Mouse (Mus musculus) bone marrow, adult 2 months (tissue): Measurements from ENCODE around the gene Neu3. TPM values are rescaled to one million over a fixed set of nuclear protein-coding genes. Genes with fewer than 3 reads are reported as not detected.

Experiments used
- H3K27ac ChIP-seq: fragments of 200-500 bp; 2 replicates; pipeline ENCODE4 v1.5.1; 2012; ENCODE audit warnings: low read depth, mild to moderate bottlenecking, control low read depth, inconsistent platforms, low read length; ENCODE audit not compliant: control insufficient read depth, poor library complexity, insufficient read depth
- H3K4me1 ChIP-seq: fragments of 200-500 bp; 2 replicates; pipeline ENCODE4 v1.6.1; 2011; ENCODE audit warnings: low read length; ENCODE audit not compliant: control insufficient read depth, insufficient read depth
- H3K4me3 ChIP-seq: fragments of 200-500 bp; replicated peaks from 2 replicates; pipeline ENCODE3; 2011; ENCODE audit warnings: mild to moderate bottlenecking, low read depth, low read length, control low read depth; ENCODE audit not compliant: control insufficient read depth
- CTCF ChIP-seq: fragments of 200-500 bp; IDR thresholded peaks from 2 replicates; pipeline ENCODE4 v1.5.1; 2011; ENCODE audit warnings: low read length, control low read depth; ENCODE audit not compliant: control insufficient read depth, insufficient read depth
- POLR2A ChIP-seq: fragments of 200-500 bp; IDR thresholded peaks from 2 replicates; pipeline ENCODE4 v1.6.1; 2011; ENCODE audit warnings: low read depth, mild to moderate bottlenecking, control low read depth, low read length, borderline replicate concordance; ENCODE audit not compliant: control insufficient read depth
- WGBS: fragments of 180-500 bp; shearing (Covaris S2); methylation state at CpG from one replicate; pipeline ENCODE4 v1.1.7; 2018; 5-methylcytosine and 5-hydroxymethylcytosine counted together
- polyA plus RNA-seq: library from polyadenylated mRNA; stranded (reverse); fragments of >200 nt; gene quantifications from 2 replicates; pipeline ENCODE4 v1.2.4, GENCODE M21; 2011; ENCODE audit warnings: low replicate concordance; ENCODE audit not compliant: missing spikeins, insufficient read depth, insufficient read length

Neu3 gene
- 4.5 and 5.0 TPM in 2 replicates for polyA plus RNA-seq

DNA sequence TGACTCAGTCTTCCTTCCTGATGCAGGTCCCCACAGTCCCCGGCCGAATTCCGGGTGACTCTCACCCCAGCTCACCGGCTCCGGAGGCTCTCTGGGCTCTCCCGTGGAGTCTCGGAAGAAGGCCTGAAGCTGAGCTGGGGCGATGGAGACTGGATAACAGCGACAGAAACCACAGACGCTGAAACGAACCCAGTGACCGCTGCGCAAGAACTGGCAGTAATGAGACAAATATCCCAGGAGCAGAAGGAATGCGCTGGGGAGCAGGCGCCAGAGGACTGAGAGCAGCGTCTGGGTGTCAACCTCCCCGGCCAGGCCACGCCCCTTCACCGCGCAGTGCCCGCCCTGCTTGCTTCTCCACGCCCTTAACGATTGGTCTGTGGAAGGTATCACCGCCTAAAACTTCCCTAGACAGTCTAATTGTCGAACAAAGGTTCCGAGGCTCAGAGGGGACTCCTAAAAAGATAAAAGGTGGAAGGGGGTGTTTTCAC is at the start of gene Neu3:
Gene Neu3, minus strand, starts transcription at position 335 of the 488 bp plus-strand sequence.
- H3K27ac ChIP-seq = peak within 1 kb of the TSS; percentile 77
- peak within 1 kb of the TSS; percentile 87 for H3K4me3 ChIP-seq
- WGBS = under 1% methylated on average over 26 of the region's 26 CpGs
- peaks cover 2% of the 10 kb centered on the region for H3K4me1 ChIP-seq
- TF ChIP-seq CTCF (no peak), POLR2A (peak; percentile 68; the same call in 1 of the 2 replicates)

DNA sequence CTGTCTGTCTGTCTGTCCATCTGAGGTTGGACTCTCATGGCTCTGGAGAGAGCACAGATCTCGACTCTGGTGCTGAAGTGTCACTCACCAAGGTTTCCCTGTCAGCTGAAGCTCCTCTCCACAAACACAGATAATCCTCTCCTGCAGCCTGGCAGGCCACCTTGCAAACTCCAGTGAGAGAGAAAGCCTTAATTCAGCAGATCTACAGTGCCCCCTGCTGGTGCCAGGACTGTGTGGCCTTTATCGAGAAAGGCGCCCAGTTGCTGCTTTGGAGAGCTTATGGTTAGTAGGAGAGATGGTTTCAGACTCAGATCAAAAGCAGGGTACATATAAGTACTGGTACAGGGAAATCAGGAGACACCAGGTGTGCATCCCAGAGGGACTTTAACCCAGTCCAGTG is 48.1 kb upstream of the Neu3 start:
- Histone ChIP-seq H3K4me1 (no peaks in the 10 kb centered on the region), H3K4me3 (no peak overlapping the region), H3K27ac (no peak overlapping the region)
- TF ChIP-seq CTCF = peak; percentile 85
- no peak for TF ChIP-seq POLR2A
- 2% methylated on average over 3 of the region's 3 CpGs for WGBS

DNA sequence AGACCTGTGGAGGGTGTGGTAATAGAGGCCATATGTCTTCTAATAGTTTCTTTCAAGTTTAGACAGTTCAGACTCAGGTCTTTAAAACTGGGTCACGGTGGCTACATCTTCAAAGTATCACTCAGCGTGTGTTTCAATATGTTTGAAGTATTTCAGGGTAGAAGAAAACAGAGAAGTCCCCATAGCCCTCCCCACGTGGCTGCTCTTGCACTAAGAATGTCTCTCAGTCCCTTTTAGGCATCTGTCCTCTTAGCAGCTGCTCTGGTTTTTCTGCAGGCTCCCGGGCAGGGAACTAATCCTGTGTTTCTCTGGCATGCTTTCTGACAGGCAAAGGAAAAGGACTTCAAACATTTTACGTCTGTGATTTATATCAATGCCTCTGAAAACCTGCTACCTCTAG is 47.7 kb upstream of the Neu3 start:
- H3K27ac ChIP-seq = no peak overlapping the region
- WGBS = 65% methylated on average over 5 of the region's 5 CpGs
- H3K4me1 ChIP-seq = no peaks in the 10 kb centered on the region
- H3K4me3 ChIP-seq = no peak overlapping the region
- TF ChIP-seq CTCF (no peak), POLR2A (no peak)

GRCm38 (mm10) chr7:99873965-99874364 is 45.7 kb upstream of the Neu3 start:
- TF ChIP-seq POLR2A (no peak), CTCF (no peak)
- 76% methylated on average over 6 of the region's 6 CpGs for WGBS
- no peak overlapping the region for H3K4me3 ChIP-seq

GRCm38 (mm10) chr7:99869296-99869695 is 41.1 kb upstream of the Neu3 start:
- H3K27ac ChIP-seq = no peak overlapping the region
- no peak for TF ChIP-seq POLR2A
- TF ChIP-seq CTCF = no peak
- 28% methylated on average over 4 of the region's 4 CpGs for WGBS
- H3K4me1 ChIP-seq = peaks cover 5% of the 10 kb centered on the region
- no peak overlapping the region for H3K4me3 ChIP-seq

More at GRCm38 (mm10) chr7:99873965-99874364, 45.7 kb upstream of the Neu3 start:
- Histone ChIP-seq H3K27ac (no peak overlapping the region), H3K4me1 (peaks cover 3% of the 10 kb centered on the region)

DNA sequence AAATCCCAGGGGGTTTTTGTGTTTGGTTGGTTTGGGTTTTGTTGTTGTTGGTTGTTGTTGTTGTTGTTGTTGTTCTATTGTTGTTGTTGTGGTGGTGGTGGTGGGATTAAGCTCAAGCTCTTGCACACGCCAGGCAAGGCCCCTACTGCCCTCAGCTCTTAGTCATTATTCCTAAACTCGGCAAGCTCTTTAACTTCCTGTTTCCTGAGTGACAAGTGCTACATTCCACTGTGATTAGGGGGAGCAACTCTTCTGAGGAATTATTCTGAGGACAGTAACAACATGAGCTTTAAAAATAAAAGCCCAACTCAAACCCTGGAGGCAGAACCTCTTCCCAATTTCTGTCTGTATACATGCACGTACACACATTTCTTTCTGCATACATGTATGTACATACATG is 37.0 kb upstream of the Neu3 start:
- Histone ChIP-seq H3K27ac (no peak overlapping the region), H3K4me3 (no peak overlapping the region), H3K4me1 (peaks cover 5% of the 10 kb centered on the region)
- TF ChIP-seq POLR2A (no peak), CTCF (no peak)
- 37% methylated on average over 3 of the region's 3 CpGs for WGBS

DNA sequence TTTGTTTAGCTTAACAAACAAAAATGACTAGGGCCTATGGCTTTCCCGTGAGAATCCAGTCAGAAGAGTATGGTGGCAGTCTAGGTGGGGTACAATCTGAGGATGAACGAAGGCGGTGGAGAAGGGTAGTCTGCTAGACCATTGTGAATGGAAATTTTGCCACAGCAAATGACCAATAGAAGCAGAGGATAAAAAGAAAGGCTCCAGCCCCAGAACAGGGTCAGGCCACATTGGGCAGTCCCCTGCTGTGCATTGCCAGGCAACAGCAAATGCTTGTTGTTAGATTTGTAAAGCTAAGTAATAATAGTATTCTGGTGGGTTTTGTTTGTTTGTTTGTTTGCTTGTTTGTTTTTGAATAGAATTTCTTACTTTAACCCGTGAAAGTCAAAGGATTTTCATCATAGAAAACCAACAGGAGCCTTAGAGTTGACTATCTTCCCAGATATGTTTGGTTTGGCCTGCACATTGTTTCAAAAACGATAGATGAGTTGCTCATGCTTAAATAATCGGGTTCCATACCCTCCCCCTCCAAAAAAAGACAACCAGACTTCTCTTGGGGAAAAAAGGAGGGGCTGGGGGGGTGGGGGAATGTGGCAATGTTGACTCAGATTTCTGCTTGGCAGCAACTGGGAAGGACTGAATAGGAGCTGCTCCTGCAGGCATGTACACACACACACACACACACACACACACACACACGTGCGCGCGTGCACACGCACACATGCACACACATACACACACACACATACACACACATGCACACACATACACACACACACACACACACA is 36.2 kb upstream of the Neu3 start:
- WGBS = 79% methylated on average over 11 of the region's 11 CpGs
- Histone ChIP-seq H3K4me1 (peaks cover 2% of the 10 kb centered on the region; the same call in 1 of the 2 replicates), H3K4me3 (no peak overlapping the region), H3K27ac (no peak overlapping the region)
- TF ChIP-seq POLR2A = no peak
- TF ChIP-seq CTCF = no peak

- no peak within 1 kb of the TSS for H3K27ac ChIP-seq
- no peak for TF ChIP-seq POLR2A
- no peak for TF ChIP-seq CTCF
- 30% methylated on average over 7 of the region's 7 CpGs for WGBS
These were observed 35.1 kb upstream of the Neu3 start, which contains the start of gene Spcs2 for GRCm38 (mm10) chr7:99863362-99863761. Gene Spcs2, minus strand, starts transcription at chr7:99863462.

More at GRCm38 (mm10) chr7:99863362-99863761, 35.1 kb upstream of the Neu3 start, which contains the start of gene Spcs2:
- Histone ChIP-seq H3K4me1 (peaks cover 2% of the 10 kb centered on the region; the same call in 1 of the 2 replicates), H3K4me3 (no peak within 1 kb of the TSS)
